Mouse (Mus musculus): Measurements from ENCODE around the gene Ephb1.

Ephb1 gene

GRCm38 (mm10) chr9:101909491-101909890 lies 445.0 kb downstream of the Ephb1 start:
- DNase-seq (ENCODE audit: low spot score) = no peak

- no peak for DNase-seq (ENCODE audit: low spot score)
These were observed 445.6 kb downstream of the Ephb1 start for GRCm38 (mm10) chr9:101908849-101909248.

- no peak for DNase-seq (ENCODE audit: low spot score)
These were observed 446.7 kb downstream of the Ephb1 start for GRCm38 (mm10) chr9:101907747-101908255.

- DNase-seq (ENCODE audit: low spot score) = peak; percentile 10
These were observed 451.1 kb downstream of the Ephb1 start for GRCm38 (mm10) chr9:101903406-101903805.

GRCm38 (mm10) chr9:101897851-101898250 lies 456.6 kb downstream of the Ephb1 start:
- DNase-seq (ENCODE audit: low spot score) = no peak

GRCm38 (mm10) chr9:101883295-101883694 lies 471.2 kb downstream of the Ephb1 start:
- DNase-seq (ENCODE audit: low spot score) = peak; percentile 5

- DNase-seq (ENCODE audit: low spot score) = no peak
These were observed 477.1 kb downstream of the Ephb1 start for GRCm38 (mm10) chr9:101877109-101877987.

GRCm38 (mm10) chr9:101875306-101875705 lies 479.2 kb downstream of the Ephb1 start:
- no peak for DNase-seq (ENCODE audit: low spot score)
